Mouse (Mus musculus) gastrocnemius, postnatal 10 days (tissue): ENCODE measurements at regions not wholly inside any gene's neighbourhood (a gene's known extent, or its start where the extent isn't known, plus 50 kb on each side); places are given as distances from the start of the nearest gene placed in this dataset.

Experiments
- DNase-seq: peaks from one replicate; pipeline ENCODE4 v3.0.0; 2021; ENCODE audit warnings: mixed read lengths

GRCm38 (mm10) chr12:118784643-118785042 is 61.5 kb upstream of the Sp8 start:
- no peak for DNase-seq

- DNase-seq = no peak
Observed at GRCm38 (mm10) chr12:118781978-118782377, 64.2 kb upstream of the Sp8 start.

- DNase-seq = no peak
Observed at GRCm38 (mm10) chr12:118775463-118776064, 70.6 kb upstream of the Sp8 start.

GRCm38 (mm10) chr12:118772790-118773189 is 73.3 kb upstream of the Sp8 start:
- no peak for DNase-seq

- no peak for DNase-seq
Observed at GRCm38 (mm10) chr12:118766472-118766871, 79.7 kb upstream of the Sp8 start.

GRCm38 (mm10) chr12:118754076-118754475 is 92.1 kb upstream of the Sp8 start:
- DNase-seq = no peak

- DNase-seq = no peak
Observed at GRCm38 (mm10) chr12:118739103-118739502, 107.0 kb upstream of the Sp8 start.

GRCm38 (mm10) chr12:118725891-118726290 is 120.2 kb upstream of the Sp8 start:
- no peak for DNase-seq

- no peak for DNase-seq
Observed at GRCm38 (mm10) chr12:118719878-118720573, 126.1 kb upstream of the Sp8 start.

GRCm38 (mm10) chr12:118716824-118717223 is 129.3 kb upstream of the Sp8 start:
- DNase-seq = no peak

- no peak for DNase-seq
Observed at GRCm38 (mm10) chr12:118706626-118707025, 139.5 kb upstream of the Sp8 start.

GRCm38 (mm10) chr12:118704826-118705225 is 141.3 kb upstream of the Sp8 start:
- DNase-seq = no peak

GRCm38 (mm10) chr12:118703730-118704129 is 142.4 kb upstream of the Sp8 start:
- DNase-seq = no peak

- DNase-seq = no peak
Observed at GRCm38 (mm10) chr12:118703068-118703662, 143.0 kb upstream of the Sp8 start.

GRCm38 (mm10) chr12:118701838-118702237 is 144.3 kb upstream of the Sp8 start:
- no peak for DNase-seq

- DNase-seq = no peak
Observed at GRCm38 (mm10) chr12:118698110-118698509, 148.0 kb upstream of the Sp8 start.

- DNase-seq = no peak
Observed at GRCm38 (mm10) chr12:118694701-118695100, 151.4 kb upstream of the Sp8 start.

GRCm38 (mm10) chr12:118682902-118683301 is 163.2 kb upstream of the Sp8 start:
- no peak for DNase-seq

- no peak for DNase-seq
Observed at GRCm38 (mm10) chr12:118677989-118678388, 168.1 kb upstream of the Sp8 start.

- DNase-seq = no peak
Observed at GRCm38 (mm10) chr12:118661575-118661974, 184.6 kb upstream of the Sp8 start.

GRCm38 (mm10) chr12:118661214-118661486 is 185.0 kb upstream of the Sp8 start:
- no peak for DNase-seq

GRCm38 (mm10) chr12:118660384-118661213 is 185.5 kb upstream of the Sp8 start:
- no peak for DNase-seq
